Mouse (Mus musculus) spleen, adult 2 months (tissue): ENCODE measurements around the gene Wdr34. TPM values are rescaled to one million over a fixed set of nuclear protein-coding genes. Genes with fewer than 3 reads are reported as not detected.
"Not testable (repeated sequence)": the region's sequence is repeated elsewhere in the genome, so short reads cannot be mapped to it uniquely, and the experiment has no call there.

Source experiments
- DNase-seq, 2 experiments: peaks; one replicate each; pipeline versions ENCODE4 v3.0.0 to v3.0.0-alpha.2; 2012 to 2021; ENCODE audit warnings: low spot score in 2 of 2, low read depth in 1 of 2
- H3K27ac ChIP-seq: fragments of 200-500 bp; 2 replicates; pipeline ENCODE4 v1.5.1; 2012; ENCODE audit warnings: low read length, inconsistent platforms; ENCODE audit not compliant: insufficient read depth
- H3K27me3 ChIP-seq: fragments of 200-500 bp; 2 replicates; pipeline ENCODE4 v1.6.1; 2012; ENCODE audit warnings: mild to moderate bottlenecking, moderate library complexity, low read length, inconsistent platforms; ENCODE audit not compliant: control insufficient read depth, insufficient read depth
- H3K36me3 ChIP-seq: fragments of 200-500 bp; 2 replicates; pipeline ENCODE4 v1.6.1; 2012; ENCODE audit warnings: mild to moderate bottlenecking, low read length, inconsistent platforms; ENCODE audit not compliant: control insufficient read depth, insufficient read depth
- H3K4me1 ChIP-seq: fragments of 200-500 bp; 2 replicates; pipeline ENCODE4 v1.6.1; 2011; ENCODE audit warnings: inconsistent platforms; ENCODE audit not compliant: control insufficient read depth, insufficient read depth, insufficient read length
- H3K4me3 ChIP-seq: fragments of 200-500 bp; 2 replicates; pipeline ENCODE4 v1.5.1; 2011; ENCODE audit warnings: mild to moderate bottlenecking, inconsistent platforms; ENCODE audit not compliant: insufficient read depth, insufficient read length; ENCODE audit errors: extremely low read depth
- CTCF ChIP-seq: fragments of 200-500 bp; IDR thresholded peaks from 2 replicates; pipeline ENCODE4 v1.5.1; 2011; ENCODE audit warnings: mild to moderate bottlenecking, inconsistent platforms; ENCODE audit not compliant: insufficient read depth, insufficient read length, insufficient replicate concordance; ENCODE audit errors: extremely low read depth
- POLR2A ChIP-seq: fragments of 200-500 bp; IDR thresholded peaks from 2 replicates; pipeline ENCODE4 v1.6.1; 2011; ENCODE audit warnings: low read depth, low read length, inconsistent platforms
- WGBS: fragments of 180-500 bp; shearing (Covaris S2); methylation state at CpG from one replicate; pipeline ENCODE4 v1.1.7; 2018; 5-methylcytosine and 5-hydroxymethylcytosine counted together
- polyA plus RNA-seq: library from polyadenylated mRNA; depleted of rRNA; stranded (reverse); fragments of >200 nt; gene quantifications from 2 replicates; pipeline ENCODE4 v1.2.3, GENCODE M21; 2012

Gene Wdr34
- polyA plus RNA-seq, 1 experiment, result 7.6 TPM

- peak in 1 of 2 experiments; percentile 27 for DNase-seq
- TF ChIP-seq POLR2A, result no peak
- H3K4me1 ChIP-seq, result peaks cover 4% of the 10 kb centered on the region; the same call in 1 of the 2 replicates
- peak overlapping the region; percentile 85 for H3K27ac ChIP-seq
- WGBS, result 10% methylated on average over 37 of the region's 37 CpGs
- no peaks in the 10 kb centered on the region for H3K36me3 ChIP-seq
- H3K4me3 ChIP-seq, result peak overlapping the region; percentile 70
- H3K27me3 ChIP-seq, result no peaks in the 10 kb centered on the region
Measured at GRCm38 (mm10) chr2:30061215-30062166, 12.8 kb upstream of the Wdr34 start.

- DNase-seq, result no peak
- no peaks in the 10 kb centered on the region for H3K27me3 ChIP-seq
- 89% methylated on average over 5 of the region's 5 CpGs for WGBS
- H3K27ac ChIP-seq, result no peak overlapping the region
- no peaks in the 10 kb centered on the region; the same call in 1 of the 2 replicates for H3K4me1 ChIP-seq
- no peaks in the 10 kb centered on the region for H3K36me3 ChIP-seq
- no peak overlapping the region for H3K4me3 ChIP-seq
- TF ChIP-seq CTCF (no peak), POLR2A (no peak)
Measured at GRCm38 (mm10) chr2:30058418-30058817, 9.7 kb upstream of the Wdr34 start.

GRCm38 (mm10) chr2:30057223-30057904, 8.7 kb upstream of the Wdr34 start, which contains the start of gene Set:
Gene Set (plus strand): TSS chr2:30057378.
- WGBS, result 58% methylated on average over 12 of the region's 12 CpGs
- Histone ChIP-seq H3K27ac (no peak within 1 kb of the TSS), H3K4me1 (no peaks in the 10 kb centered on the region; the same call in 1 of the 2 replicates), H3K4me3 (no peak within 1 kb of the TSS), H3K36me3 (no peaks in the 10 kb centered on the region), H3K27me3 (no peaks in the 10 kb centered on the region)
- TF ChIP-seq CTCF (no peak), POLR2A (no peak)
- DNase-seq, result no peak

GRCm38 (mm10) chr2:30056736-30057135, 8.1 kb upstream of the Wdr34 start:
- DNase-seq, result no peak
- 89% methylated on average over 3 of the region's 3 CpGs for WGBS

GRCm38 (mm10) chr2:30055310-30055709, 6.6 kb upstream of the Wdr34 start:
- H3K36me3 ChIP-seq, H3K27ac ChIP-seq, H3K4me3 ChIP-seq, DNase-seq, H3K4me1 ChIP-seq, H3K27me3 ChIP-seq: not testable (repeated sequence)
- WGBS, result 95% methylated on average over 3 of the region's 3 CpGs

More at GRCm38 (mm10) chr2:30056736-30057135, 8.1 kb upstream of the Wdr34 start:
- Histone ChIP-seq H3K4me3 (no peak overlapping the region), H3K4me1 (no peaks in the 10 kb centered on the region; the same call in 1 of the 2 replicates), H3K27me3 (no peaks in the 10 kb centered on the region), H3K36me3 (no peaks in the 10 kb centered on the region), H3K27ac (no peak overlapping the region)
- TF ChIP-seq POLR2A (no peak), CTCF (no peak)

- WGBS, result 53% methylated on average over 6 of the region's 6 CpGs
- Histone ChIP-seq H3K27ac (no peak overlapping the region), H3K36me3 (no peaks in the 10 kb centered on the region), H3K4me3 (no peak overlapping the region), H3K4me1 (peaks cover 2% of the 10 kb centered on the region), H3K27me3 (no peaks in the 10 kb centered on the region)
- no peak for TF ChIP-seq POLR2A
- no peak for DNase-seq
Measured at GRCm38 (mm10) chr2:30051992-30052761, 3.5 kb upstream of the Wdr34 start.
